Comparison of ENCODE assay signal across 13 mouse cellular contexts in the genomic region with DNA sequence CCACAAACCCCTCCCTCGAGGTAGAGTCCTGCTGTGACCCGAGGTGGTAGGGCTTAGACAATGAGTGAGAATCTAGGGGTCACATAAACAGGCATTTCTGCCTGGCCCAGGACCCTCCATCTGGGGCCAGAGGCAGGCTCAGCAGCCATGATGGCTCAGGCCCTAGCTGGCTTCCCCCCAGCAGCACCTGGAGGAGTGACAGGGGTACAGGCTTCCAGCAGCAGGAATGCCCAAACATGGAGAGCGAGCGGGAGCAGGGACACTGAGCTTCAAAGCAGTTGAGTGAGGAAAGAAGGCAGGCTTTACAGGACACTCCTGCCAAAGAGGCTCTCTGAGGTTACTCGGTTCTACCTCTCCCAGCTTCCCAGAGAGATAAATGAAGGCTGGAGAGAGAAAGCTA. TPM values are rescaled to one million over a fixed set of nuclear protein-coding genes. Genes with fewer than 3 reads are reported as not detected.
DNase-seq lines count a peak whose midpoint lies in the region; ATAC-seq and TF ChIP-seq lines count a peak whose summit lies in the region.
"Had no signal": no experiment of that assay in that cellular context is flagged by ENCODE, and none has a peak within 500 bp of the region (broad histone marks: within the 10 kb centered on the region; RNA-seq: fewer than 3 reads in every experiment).

No protein-coding gene starts in this region.

- peaks cover 14% of the 10 kb centered on the region for H3K27me3 ChIP-seq in E14TG2a.4 (ENCODE audit: insufficient read depth, low read length)
- 0 out of 2 replicates have a peak, but pooled peaks cover 11% of the 10 kb centered on the region for H3K27me3 ChIP-seq in embryonic facial prominence, embryonic 10.5 days (replicated peaks; ENCODE audit: low read depth, poor library complexity, severe bottlenecking)
- 0 out of 2 replicates have a peak, but pooled peaks cover 4% of the 10 kb centered on the region for H3K27me3 ChIP-seq in heart, embryonic 12.5 days (replicated peaks)
- H3K27me3 ChIP-seq in limb, embryonic 15.5 days, result no peaks in the 10 kb centered on the region
- H3K27me3 ChIP-seq in hindbrain, postnatal 0 days (ENCODE audit: insufficient read depth, low read length), result no peaks in the 10 kb centered on the region
- H3K27me3 ChIP-seq: intestine, embryonic 15.5 days; lung, embryonic 15.5 days had no signal

- peak overlapping the region; percentile 5 for H3K27ac ChIP-seq in embryonic facial prominence, embryonic 10.5 days (replicated peaks)
- peak overlapping the region; percentile 83 for H3K27ac ChIP-seq in heart, embryonic 12.5 days (ENCODE audit: poor library complexity, severe bottlenecking)
- peak overlapping the region; percentile 58; the same call in 1 of the 2 replicates for H3K27ac ChIP-seq in limb, embryonic 15.5 days
- no peak overlapping the region for H3K27ac ChIP-seq in hindbrain, postnatal 0 days
- H3K27ac ChIP-seq: intestine, embryonic 15.5 days; lung, embryonic 15.5 days had no signal

- 40% methylated on average over 5 of the region's 5 CpGs for WGBS in embryonic facial prominence, embryonic 10.5 days
- WGBS in heart, embryonic 12.5 days, result 18% methylated on average over 5 of the region's 5 CpGs
- WGBS in limb, embryonic 15.5 days, result 26% methylated on average over 5 of the region's 5 CpGs
- 50% methylated on average over 5 of the region's 5 CpGs for WGBS in hindbrain, postnatal 0 days

- H3K9ac ChIP-seq in heart, embryonic 12.5 days, result 0 out of 2 replicates have a peak overlapping the region, but pooled peaks have one; percentile 27
- no peak overlapping the region for H3K9ac ChIP-seq in limb, embryonic 15.5 days
- no peak overlapping the region for H3K9ac ChIP-seq in hindbrain, postnatal 0 days (replicated peaks; ENCODE audit: low read length)
- H3K9ac ChIP-seq: intestine, embryonic 15.5 days; lung, embryonic 15.5 days had no signal

- TF ChIP-seq CTCF in E14TG2a.4 (conservative IDR thresholded peaks at IDR 0.05; ENCODE audit: low read length), result no peak
- no peak for TF ChIP-seq CTCF in hindbrain, postnatal 0 days (IDR thresholded peaks at IDR 0.05; ENCODE audit: low read depth)

- no peaks in the 10 kb centered on the region for H3K9me3 ChIP-seq in E14TG2a.4 (ENCODE audit: low read length)
- no peaks in the 10 kb centered on the region for H3K9me3 ChIP-seq in embryonic facial prominence, embryonic 10.5 days
- H3K9me3 ChIP-seq in heart, embryonic 12.5 days (replicated peaks), result no peaks in the 10 kb centered on the region
- H3K9me3 ChIP-seq in limb, embryonic 15.5 days, result no peaks in the 10 kb centered on the region
- no peaks in the 10 kb centered on the region for H3K9me3 ChIP-seq in hindbrain, postnatal 0 days (ENCODE audit: low read length)
- H3K9me3 ChIP-seq: intestine, embryonic 15.5 days; lung, embryonic 15.5 days had no signal

- H3K4me1 ChIP-seq in E14TG2a.4 (replicated peaks; ENCODE audit: low read depth, low read length), result peaks cover 95% of the 10 kb centered on the region
- peaks cover 52% of the 10 kb centered on the region for H3K4me1 ChIP-seq in embryonic facial prominence, embryonic 10.5 days
- peaks cover 42% of the 10 kb centered on the region for H3K4me1 ChIP-seq in heart, embryonic 12.5 days (replicated peaks)
- peaks cover 32% of the 10 kb centered on the region for H3K4me1 ChIP-seq in limb, embryonic 15.5 days
- H3K4me1 ChIP-seq in hindbrain, postnatal 0 days (ENCODE audit: insufficient read depth, low read length), result no peaks in the 10 kb centered on the region

- H3K4me3 ChIP-seq in E14TG2a.4 (replicated peaks; ENCODE audit: low read length), result 0 out of 2 replicates have a peak overlapping the region, but pooled peaks have one; percentile 17
- no peak overlapping the region for H3K4me3 ChIP-seq in embryonic facial prominence, embryonic 10.5 days
- H3K4me3 ChIP-seq in heart, embryonic 12.5 days, result no peak overlapping the region
- H3K4me3 ChIP-seq in limb, embryonic 15.5 days, result no peak overlapping the region
- no peak overlapping the region for H3K4me3 ChIP-seq in hindbrain, postnatal 0 days (ENCODE audit: low read length)
- H3K4me3 ChIP-seq: intestine, embryonic 15.5 days; lung, embryonic 15.5 days had no signal

- ATAC-seq in heart, embryonic 12.5 days (ENCODE audit: insufficient number of reproducible peaks, low FRiP score), result no peak
- no peak for ATAC-seq in limb, embryonic 15.5 days (ENCODE audit: insufficient number of reproducible peaks, low FRiP score, low TSS enrichment, low read depth)
- no peak for ATAC-seq in megakaryocyte-erythroid progenitor cell, adult 5-6 weeks (replicated peaks; ENCODE audit: low FRiP score, low TSS enrichment, poor library complexity, severe bottlenecking)
- ATAC-seq in hindbrain, postnatal 0 days, result no peak
- ATAC-seq: intestine, embryonic 15.5 days; midbrain, embryonic 16.5 days had no signal

- no peak for DNase-seq in embryonic facial prominence, embryonic 10.5 days (ENCODE audit: low spot score)
- DNase-seq in lung, postnatal 25 days (ENCODE audit: low spot score), result no peak
- DNase-seq in hindbrain, postnatal 0 days (ENCODE audit: low spot score), result no peak
- DNase-seq: cerebellum, postnatal 36 days; left cerebral cortex, postnatal 4 days had no signal

- H3K4me2 ChIP-seq in heart, embryonic 12.5 days, result no peak overlapping the region
- H3K4me2 ChIP-seq in limb, embryonic 15.5 days, result no peak overlapping the region
- H3K4me2 ChIP-seq in hindbrain, postnatal 0 days (ENCODE audit: low read depth, low read length), result no peak overlapping the region
- H3K4me2 ChIP-seq: intestine, embryonic 15.5 days; lung, embryonic 15.5 days had no signal

- H3K36me3 ChIP-seq in E14TG2a.4 (ENCODE audit: insufficient read depth, low read length), result peaks cover 39% of the 10 kb centered on the region
- H3K36me3 ChIP-seq in embryonic facial prominence, embryonic 10.5 days (replicated peaks), result peaks cover 43% of the 10 kb centered on the region
- H3K36me3 ChIP-seq in heart, embryonic 12.5 days, result peaks cover 38% of the 10 kb centered on the region
- peaks cover 38% of the 10 kb centered on the region for H3K36me3 ChIP-seq in limb, embryonic 15.5 days
- peaks cover 15% of the 10 kb centered on the region for H3K36me3 ChIP-seq in hindbrain, postnatal 0 days (ENCODE audit: insufficient read depth, low read length)

RNA-seq across cellular contexts. Expression of a gene that starts 1.9 kb away (rescaled TPM):
- polyA plus RNA-seq in embryonic facial prominence, embryonic 10.5 days (2016; fragmentation: Nextera tagmentation; extraction: Ambion mirVana), result 1.8 and 2.5 TPM in 2 replicates
- 1.7 and 3.2 TPM in 2 replicates for polyA plus RNA-seq in heart, embryonic 12.5 days (2016; fragmentation: Nextera tagmentation; extraction: Ambion mirVana)
- polyA plus RNA-seq in limb, embryonic 15.5 days (2015; fragmentation: Nextera tagmentation; extraction: Ambion mirVana), result 82.8 and 290 TPM in 2 replicates
- 2.3 TPM in 1 of 2 replicates, not detected in the other for total RNA-seq in megakaryocyte-erythroid progenitor cell, adult 5-6 weeks (2014; fragmentation: Nextera tagmentation)
- 0.15 and 0.61 TPM in 2 replicates for total RNA-seq in megakaryocyte-erythroid progenitor cell, adult 5-6 weeks (2017)
- total RNA-seq in hindbrain, postnatal 0 days (2014; rRNA removed), result 0.99 and 5.4 TPM in 2 replicates
- 0.40 and 0.68 TPM in 2 replicates for polyA plus RNA-seq in hindbrain, postnatal 0 days (2015; fragmentation: Nextera tagmentation; extraction: Ambion mirVana)
- polyA plus RNA-seq: forebrain, embryonic 11.5 days had no signal

RNA-seq across cellular contexts. Expression of a gene that starts 10.4 kb away (rescaled TPM):
- 53.3 and 54.0 TPM in 2 replicates for polyA plus RNA-seq in embryonic facial prominence, embryonic 10.5 days (2016; fragmentation: Nextera tagmentation; extraction: Ambion mirVana)
- 43.2 and 45.1 TPM in 2 replicates for polyA plus RNA-seq in heart, embryonic 12.5 days (2016; fragmentation: Nextera tagmentation; extraction: Ambion mirVana)
- polyA plus RNA-seq in limb, embryonic 15.5 days (2015; fragmentation: Nextera tagmentation; extraction: Ambion mirVana), result 51.9 and 53.7 TPM in 2 replicates
- 24.8 and 49.2 TPM in 2 replicates for total RNA-seq in megakaryocyte-erythroid progenitor cell, adult 5-6 weeks (2014; fragmentation: Nextera tagmentation)
- 11.7 and 11.9 TPM in 2 replicates for total RNA-seq in megakaryocyte-erythroid progenitor cell, adult 5-6 weeks (2017)
- total RNA-seq in hindbrain, postnatal 0 days (2014; rRNA removed), result 34.1 and 41.1 TPM in 2 replicates
- polyA plus RNA-seq in hindbrain, postnatal 0 days (2015; fragmentation: Nextera tagmentation; extraction: Ambion mirVana), result 50.4 and 54.5 TPM in 2 replicates

RNA-seq across cellular contexts. Expression of a gene that starts 22.3 kb away (rescaled TPM):
- polyA plus RNA-seq in embryonic facial prominence, embryonic 10.5 days (2016; fragmentation: Nextera tagmentation; extraction: Ambion mirVana), result 169 and 185 TPM in 2 replicates
- 167 and 168 TPM in 2 replicates for polyA plus RNA-seq in heart, embryonic 12.5 days (2016; fragmentation: Nextera tagmentation; extraction: Ambion mirVana)
- polyA plus RNA-seq in limb, embryonic 15.5 days (2015; fragmentation: Nextera tagmentation; extraction: Ambion mirVana), result 120 and 130 TPM in 2 replicates
- total RNA-seq in megakaryocyte-erythroid progenitor cell, adult 5-6 weeks (2014; fragmentation: Nextera tagmentation), result 128 and 168 TPM in 2 replicates
- 92.9 and 141 TPM in 2 replicates for total RNA-seq in megakaryocyte-erythroid progenitor cell, adult 5-6 weeks (2017)
- total RNA-seq in hindbrain, postnatal 0 days (2014; rRNA removed), result 62.5 and 66.1 TPM in 2 replicates
- 106 TPM in 2 replicates for polyA plus RNA-seq in hindbrain, postnatal 0 days (2015; fragmentation: Nextera tagmentation; extraction: Ambion mirVana)

RNA-seq across cellular contexts. Expression of a gene that starts 36.3 kb away (rescaled TPM):
- polyA plus RNA-seq in embryonic facial prominence, embryonic 10.5 days (2016; fragmentation: Nextera tagmentation; extraction: Ambion mirVana), result 33.7 and 34.6 TPM in 2 replicates
- 23.3 and 23.9 TPM in 2 replicates for polyA plus RNA-seq in heart, embryonic 12.5 days (2016; fragmentation: Nextera tagmentation; extraction: Ambion mirVana)
- 39.3 and 39.4 TPM in 2 replicates for polyA plus RNA-seq in limb, embryonic 15.5 days (2015; fragmentation: Nextera tagmentation; extraction: Ambion mirVana)
- 10.2 and 13.9 TPM in 2 replicates for total RNA-seq in megakaryocyte-erythroid progenitor cell, adult 5-6 weeks (2014; fragmentation: Nextera tagmentation)
- total RNA-seq in megakaryocyte-erythroid progenitor cell, adult 5-6 weeks (2017), result 11.5 and 14.0 TPM in 2 replicates
- total RNA-seq in hindbrain, postnatal 0 days (2014; rRNA removed), result 22.2 and 22.5 TPM in 2 replicates
- polyA plus RNA-seq in hindbrain, postnatal 0 days (2015; fragmentation: Nextera tagmentation; extraction: Ambion mirVana), result 19.2 TPM in 2 replicates

RNA-seq across cellular contexts. Expression of a gene that starts 38.4 kb away (rescaled TPM):
- polyA plus RNA-seq in embryonic facial prominence, embryonic 10.5 days (2016; fragmentation: Nextera tagmentation; extraction: Ambion mirVana), result 50.4 and 54.1 TPM in 2 replicates
- 49.7 and 52.5 TPM in 2 replicates for polyA plus RNA-seq in heart, embryonic 12.5 days (2016; fragmentation: Nextera tagmentation; extraction: Ambion mirVana)
- polyA plus RNA-seq in limb, embryonic 15.5 days (2015; fragmentation: Nextera tagmentation; extraction: Ambion mirVana), result 41.9 and 47.0 TPM in 2 replicates
- 162 and 199 TPM in 2 replicates for total RNA-seq in megakaryocyte-erythroid progenitor cell, adult 5-6 weeks (2014; fragmentation: Nextera tagmentation)
- total RNA-seq in megakaryocyte-erythroid progenitor cell, adult 5-6 weeks (2017), result 28.4 and 42.7 TPM in 2 replicates
- total RNA-seq in hindbrain, postnatal 0 days (2014; rRNA removed), result 71.1 and 72.3 TPM in 2 replicates
- 45.9 and 54.0 TPM in 2 replicates for polyA plus RNA-seq in hindbrain, postnatal 0 days (2015; fragmentation: Nextera tagmentation; extraction: Ambion mirVana)

Comparison
In these comparisons a context has a peak if more than half of its experiments do, and no peak if none do; other contexts are left out.
1. RNA of a gene that starts 1.9 kb away (polyA plus RNA-seq): 82.8 to 290 TPM in limb, embryonic 15.5 days; 1.7 to 3.2 TPM in heart, embryonic 12.5 days, 1.8 to 2.5 TPM in embryonic facial prominence, embryonic 10.5 days and 0.40 to 0.68 TPM in hindbrain, postnatal 0 days; every median in the first group is over 10 times any median in the second.